Mouse (Mus musculus) neural tube, embryonic 15.5 days (tissue): ENCODE results near the gene Asb4. TPM values are rescaled to one million over a fixed set of nuclear protein-coding genes. Genes with fewer than 3 reads are reported as not detected.
"Not testable (repeated sequence)": the region's sequence is repeated elsewhere in the genome, so short reads cannot be mapped to it uniquely, and the experiment has no call there.

Experiments used
- ATAC-seq: fragments of 200-750 bp; cut with Nextera tagmentation; 2 replicates; pipeline ENCODE4 v1.8.0; 2017; ENCODE audit warnings: mild to moderate bottlenecking, moderate TSS enrichment, moderate library complexity; ENCODE audit not compliant: low FRiP score
- H3K27ac ChIP-seq: fragments of 300-500 bp; sonication (generic); replicated peaks from 2 replicates; pipeline ENCODE4 v1.5.1; 2015; ENCODE audit warnings: mild to moderate bottlenecking, inconsistent platforms
- H3K27me3 ChIP-seq: fragments of 300-500 bp; sonication (generic); replicated peaks from 2 replicates; pipeline ENCODE4 v1.6.1; 2015; ENCODE audit warnings: inconsistent platforms
- H3K36me3 ChIP-seq: fragments of 300-500 bp; sonication (generic); 2 replicates; pipeline ENCODE4 v1.6.1; 2015; ENCODE audit warnings: inconsistent platforms
- H3K4me1 ChIP-seq: fragments of 300-500 bp; sonication (generic); 2 replicates; pipeline ENCODE4 v1.6.1; 2015; ENCODE audit warnings: inconsistent platforms
- H3K4me2 ChIP-seq: fragments of 300-500 bp; sonication (generic); 2 replicates; pipeline ENCODE4 v1.6.1; 2015; ENCODE audit warnings: inconsistent platforms, mild to moderate bottlenecking, moderate library complexity
- H3K4me3 ChIP-seq: fragments of 300-500 bp; sonication (generic); replicated peaks from 2 replicates; pipeline ENCODE4 v1.5.1; 2015; ENCODE audit warnings: mild to moderate bottlenecking, inconsistent platforms
- H3K9ac ChIP-seq: fragments of 300-500 bp; sonication (generic); replicated peaks from 2 replicates; pipeline ENCODE4 v1.6.1; 2015; ENCODE audit warnings: mild to moderate bottlenecking, inconsistent platforms
- H3K9me3 ChIP-seq: fragments of 300-500 bp; sonication (generic); replicated peaks from 2 replicates; pipeline ENCODE4 v1.6.1; 2016; ENCODE audit warnings: inconsistent platforms
- WGBS: fragments of 180-500 bp; shearing (Covaris S2); methylation state at CpG from one replicate; pipeline ENCODE4 v1.1.7; 2015; ENCODE audit warnings: mixed read lengths; 5-methylcytosine and 5-hydroxymethylcytosine counted together
- polyA plus RNA-seq: library from polyadenylated mRNA; unstranded; fragments of >200 nt; fragmentation: Nextera tagmentation; extraction: Ambion mirVana; gene quantifications from 2 replicates; pipeline ENCODE4 v1.2.1, GENCODE M21; 2015

The Asb4 gene
- polyA plus RNA-seq: 11.4 and 11.5 TPM in 2 replicates

DNA sequence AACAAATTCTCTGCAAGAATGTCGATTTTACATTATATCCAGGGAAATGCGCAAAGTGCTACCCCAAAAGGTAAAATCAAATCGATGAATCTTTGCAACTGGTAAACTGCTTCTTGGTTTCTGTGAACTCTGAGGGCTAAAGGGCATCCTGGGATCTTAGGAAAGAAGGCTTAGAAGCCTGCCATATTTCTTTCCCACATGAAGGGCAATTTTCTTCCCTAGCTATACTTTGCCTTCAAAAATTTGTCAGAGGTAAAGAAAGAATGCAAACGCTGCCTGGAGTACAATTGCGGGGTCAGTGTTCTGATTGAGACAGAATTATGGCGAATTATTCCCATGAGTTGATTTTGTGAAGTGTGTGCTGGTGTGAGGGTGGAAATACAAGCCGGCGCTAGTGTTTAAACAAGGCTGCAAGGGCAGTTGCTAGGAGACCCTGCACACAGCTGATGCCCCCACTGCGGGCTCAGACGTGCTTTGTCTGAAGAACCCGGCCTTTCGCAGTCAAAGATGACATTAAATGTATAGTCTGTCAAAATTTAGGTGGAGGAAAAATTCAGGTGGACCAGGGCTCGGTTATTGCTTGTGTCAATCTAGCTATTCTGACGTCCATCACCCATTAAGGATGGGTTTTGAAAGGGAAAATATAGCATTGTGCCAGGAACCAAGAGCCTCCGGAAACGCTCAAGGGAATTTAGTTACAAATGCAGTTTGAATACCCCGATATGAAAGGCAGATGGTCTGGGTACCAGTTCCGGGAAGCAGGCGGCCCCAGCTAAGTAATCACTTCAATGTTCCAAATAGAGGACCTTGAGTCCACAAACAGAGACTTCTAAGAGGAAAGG, at the start of gene Asb4:
Gene Asb4, plus strand, starts transcription at position 51 of the 842 bp plus-strand sequence.
- Histone ChIP-seq H3K36me3 (no peaks in the 10 kb centered on the region), H3K9ac (peak within 1 kb of the TSS; percentile 31; the same call in 1 of the 2 replicates), H3K27me3 (no peaks in the 10 kb centered on the region), H3K4me3 (peak within 1 kb of the TSS; percentile 34), H3K9me3 (no peaks in the 10 kb centered on the region), H3K4me1 (peaks cover 47% of the 10 kb centered on the region), H3K4me2 (peak within 1 kb of the TSS; percentile 59), H3K27ac (peak within 1 kb of the TSS; percentile 74)
- peak; percentile 60 for ATAC-seq
- 3% methylated on average over 19 of the region's 19 CpGs for WGBS

DNA sequence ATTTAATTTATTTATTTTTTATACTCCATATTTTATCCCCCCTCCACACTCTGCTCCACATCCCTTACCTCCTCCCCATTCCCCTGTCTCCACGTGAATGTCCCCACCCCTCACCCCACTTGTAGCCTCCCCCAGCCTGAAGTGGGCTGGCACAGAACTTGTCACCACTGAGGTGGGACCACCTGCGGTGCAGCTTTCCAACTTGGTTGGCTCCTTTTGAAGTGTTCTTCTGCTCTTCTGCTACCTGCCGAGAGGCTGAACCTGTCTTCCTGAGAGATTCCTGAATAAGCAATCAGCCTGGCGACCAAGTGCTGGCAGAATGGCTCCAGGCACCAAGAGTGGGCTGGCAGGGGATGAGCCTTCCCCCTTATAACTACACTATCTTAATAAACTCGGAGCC, 49.2 kb upstream of the Asb4 start:
- ATAC-seq: no peak
- H3K4me1 ChIP-seq: no peaks in the 10 kb centered on the region
- H3K27me3 ChIP-seq: no peaks in the 10 kb centered on the region
- H3K4me2 ChIP-seq: no peak overlapping the region
- H3K4me3 ChIP-seq: no peak overlapping the region
- WGBS: 63% methylated on average over 5 of the region's 5 CpGs
- H3K36me3 ChIP-seq: no peaks in the 10 kb centered on the region
- no peak overlapping the region for H3K27ac ChIP-seq
- H3K9ac ChIP-seq: no peak overlapping the region
- no peaks in the 10 kb centered on the region for H3K9me3 ChIP-seq

DNA sequence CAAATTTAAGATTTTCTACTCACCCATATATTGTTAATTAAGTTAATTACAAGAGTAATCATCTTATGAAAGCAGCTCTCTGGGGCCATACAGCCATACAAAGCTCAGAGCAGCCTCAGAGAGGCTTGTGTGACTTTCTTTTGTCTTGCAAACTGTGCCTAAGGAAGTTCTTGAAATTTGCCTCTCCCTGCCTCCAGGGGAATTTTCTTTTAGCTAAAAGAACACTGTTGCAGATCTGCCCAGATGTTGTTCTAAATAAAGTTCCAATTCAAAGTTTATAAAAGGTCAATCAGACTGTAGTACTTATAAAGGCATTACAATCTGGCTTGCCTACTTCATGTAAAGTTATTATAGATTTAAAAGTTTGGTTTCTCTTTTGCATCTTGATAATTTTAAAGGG, 47.2 kb upstream of the Asb4 start:
- not testable (repeated sequence) for H3K9ac ChIP-seq, H3K4me2 ChIP-seq, ATAC-seq, H3K27ac ChIP-seq, H3K27me3 ChIP-seq, H3K36me3 ChIP-seq, H3K4me1 ChIP-seq, H3K4me3 ChIP-seq, H3K9me3 ChIP-seq

DNA sequence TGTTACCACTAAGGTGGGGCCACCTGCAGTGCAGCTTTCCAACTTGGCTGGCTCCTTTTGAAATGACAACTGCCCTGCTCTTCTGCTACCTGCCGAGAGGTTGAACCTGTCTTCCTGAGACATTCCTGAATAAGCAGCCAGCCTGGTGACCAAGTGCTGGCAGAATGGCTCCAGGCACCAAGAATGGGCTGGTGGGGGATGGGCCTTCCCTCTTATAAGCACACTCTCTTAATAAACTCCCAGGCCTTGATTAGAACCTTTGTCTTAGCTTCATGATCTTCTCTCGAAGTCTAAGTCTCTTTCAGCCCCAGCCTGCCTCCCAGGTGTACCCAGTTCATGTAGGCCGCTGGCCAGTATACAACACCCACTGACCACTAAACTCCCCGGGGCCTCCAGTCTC, 44.4 kb upstream of the Asb4 start:
- H3K27ac ChIP-seq, H3K36me3 ChIP-seq, H3K4me1 ChIP-seq, H3K27me3 ChIP-seq, H3K4me2 ChIP-seq, H3K9ac ChIP-seq, ATAC-seq, H3K9me3 ChIP-seq, H3K4me3 ChIP-seq: not testable (repeated sequence)
- 95% methylated on average over 4 of the region's 4 CpGs for WGBS

DNA sequence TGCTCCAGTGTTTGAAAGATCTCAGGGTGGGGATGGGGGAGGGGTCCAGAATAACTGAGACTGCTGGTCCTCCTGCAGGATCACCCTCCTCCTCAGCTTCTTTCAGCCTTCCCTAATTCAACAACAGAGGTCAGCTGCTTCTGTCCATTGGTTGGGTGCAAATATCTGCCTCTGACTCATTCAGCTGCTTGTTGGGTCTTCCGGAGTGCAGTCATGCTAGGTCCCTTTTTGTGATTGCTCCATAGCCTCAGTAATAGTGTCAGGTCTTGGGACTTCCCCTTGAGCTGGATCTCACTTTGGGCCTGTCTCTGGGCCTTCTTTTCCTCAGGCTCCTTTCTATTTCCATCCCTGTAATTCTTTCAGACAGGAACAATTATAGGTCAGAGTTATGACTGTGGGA, 43.9 kb upstream of the Asb4 start:
- not testable (repeated sequence) for H3K27me3 ChIP-seq, H3K4me1 ChIP-seq, H3K9me3 ChIP-seq, H3K27ac ChIP-seq, ATAC-seq, H3K4me3 ChIP-seq, H3K36me3 ChIP-seq, H3K9ac ChIP-seq, H3K4me2 ChIP-seq
- WGBS: 96% methylated on average over 1 of the region's 1 CpGs

DNA sequence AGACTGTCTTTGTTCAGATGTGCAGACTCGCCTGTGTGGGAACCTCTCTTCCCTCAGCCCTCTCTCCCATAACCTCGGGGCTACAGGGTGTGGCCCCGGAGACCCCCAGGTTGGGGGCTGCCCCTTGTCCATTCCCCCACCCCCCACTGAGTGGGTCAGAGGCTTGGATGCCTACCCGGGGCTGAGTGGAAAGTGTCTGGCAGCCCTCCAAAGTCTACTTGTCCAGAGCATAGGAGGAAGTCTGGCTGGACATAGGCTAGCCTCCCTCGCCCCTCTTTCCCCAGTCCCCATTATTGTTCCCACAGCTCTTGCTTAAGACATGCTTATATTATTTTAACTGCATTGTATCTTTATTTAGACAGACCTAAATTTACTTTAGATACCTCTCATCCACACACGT, 38.9 kb upstream of the Asb4 start:
- no peak for ATAC-seq

DNA sequence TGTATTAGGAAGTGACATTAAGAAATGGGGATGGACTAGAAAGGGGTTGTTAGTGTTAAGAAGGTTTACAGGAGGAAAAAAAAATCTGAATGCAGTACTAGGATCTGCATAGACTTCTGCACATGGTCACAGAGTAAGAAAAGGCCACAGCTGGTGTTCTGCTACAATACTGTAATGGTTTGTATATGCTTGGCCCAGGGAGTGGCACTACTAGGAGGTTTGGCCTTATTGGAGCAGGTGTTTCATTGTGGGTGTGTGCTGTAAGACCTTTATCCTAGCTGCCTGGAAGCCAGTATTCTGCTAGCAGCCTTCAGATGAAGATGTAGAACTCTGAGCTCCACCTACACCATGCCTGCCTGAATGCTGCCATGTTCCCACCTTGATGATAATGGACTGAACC, 25.3 kb upstream of the Asb4 start:
- Histone ChIP-seq H3K4me2 (no peak overlapping the region), H3K9ac (no peak overlapping the region), H3K9me3 (no peaks in the 10 kb centered on the region), H3K4me1 (no peaks in the 10 kb centered on the region), H3K4me3 (no peak overlapping the region), H3K27ac (no peak overlapping the region), H3K27me3 (no peaks in the 10 kb centered on the region), H3K36me3 (no peaks in the 10 kb centered on the region)
- no peak for ATAC-seq

More for the DNA sequence above, 38.9 kb upstream of the Asb4 start:
- H3K27me3 ChIP-seq: no peaks in the 10 kb centered on the region
- H3K9ac ChIP-seq: no peak overlapping the region
- H3K4me3 ChIP-seq: no peak overlapping the region
- no peak overlapping the region for H3K4me2 ChIP-seq
- no peaks in the 10 kb centered on the region for H3K4me1 ChIP-seq
- 73% methylated on average over 6 of the region's 6 CpGs for WGBS
- H3K36me3 ChIP-seq: no peaks in the 10 kb centered on the region
- no peaks in the 10 kb centered on the region for H3K9me3 ChIP-seq
- H3K27ac ChIP-seq: no peak overlapping the region

DNA sequence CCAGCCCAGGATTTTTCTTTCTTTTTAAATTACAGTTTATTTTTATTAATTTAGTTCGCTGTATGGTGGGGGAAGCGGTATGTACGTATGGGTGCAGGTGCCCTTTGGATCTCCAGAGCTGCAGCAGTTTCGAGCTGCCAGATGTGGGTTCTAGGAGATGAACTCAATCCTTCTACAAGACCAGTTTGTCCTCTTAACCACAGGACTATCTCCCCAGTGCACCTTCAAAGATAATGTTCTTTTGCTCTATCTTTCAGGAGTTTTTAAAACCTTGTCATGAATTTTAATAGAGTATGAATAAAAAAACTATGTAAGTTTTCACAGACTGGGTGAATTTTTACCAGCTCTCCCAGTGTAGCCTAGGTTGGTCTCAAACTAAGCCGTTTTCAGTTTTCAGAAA, 22.8 kb upstream of the Asb4 start:
- Histone ChIP-seq H3K4me1 (no peaks in the 10 kb centered on the region), H3K9me3 (no peaks in the 10 kb centered on the region), H3K27me3 (no peaks in the 10 kb centered on the region), H3K27ac (no peak overlapping the region), H3K4me2 (no peak overlapping the region), H3K36me3 (no peaks in the 10 kb centered on the region), H3K4me3 (no peak overlapping the region), H3K9ac (no peak overlapping the region)
- no peak for ATAC-seq
- 93% methylated on average over 5 of the region's 5 CpGs for WGBS

DNA sequence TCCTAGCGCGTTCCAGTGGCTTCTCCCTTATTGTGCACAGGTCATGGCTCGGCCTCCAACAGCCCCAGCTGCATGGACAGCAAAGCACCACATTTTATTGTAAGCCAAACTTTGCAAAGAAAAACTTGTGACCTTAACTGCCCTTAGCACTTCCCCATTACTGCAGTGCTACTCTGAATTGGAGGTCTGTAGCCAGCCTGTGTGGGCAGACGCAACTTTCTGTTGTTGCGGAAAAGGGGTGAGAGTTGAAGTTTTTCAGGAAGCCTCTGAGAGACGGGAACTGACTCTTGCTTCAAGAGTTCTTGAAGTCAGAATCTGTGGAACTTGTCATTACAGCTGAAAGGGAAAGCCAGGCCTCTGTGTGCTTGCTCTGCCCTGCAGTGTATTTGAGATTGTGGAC, 21.2 kb upstream of the Asb4 start:
- no peak overlapping the region for H3K4me2 ChIP-seq
- no peaks in the 10 kb centered on the region for H3K4me1 ChIP-seq
- H3K9ac ChIP-seq: no peak overlapping the region
- H3K36me3 ChIP-seq: no peaks in the 10 kb centered on the region
- H3K27ac ChIP-seq: no peak overlapping the region
- no peak for ATAC-seq
- 66% methylated on average over 6 of the region's 6 CpGs for WGBS
- H3K9me3 ChIP-seq: no peaks in the 10 kb centered on the region
- no peak overlapping the region for H3K4me3 ChIP-seq
- no peaks in the 10 kb centered on the region for H3K27me3 ChIP-seq

DNA sequence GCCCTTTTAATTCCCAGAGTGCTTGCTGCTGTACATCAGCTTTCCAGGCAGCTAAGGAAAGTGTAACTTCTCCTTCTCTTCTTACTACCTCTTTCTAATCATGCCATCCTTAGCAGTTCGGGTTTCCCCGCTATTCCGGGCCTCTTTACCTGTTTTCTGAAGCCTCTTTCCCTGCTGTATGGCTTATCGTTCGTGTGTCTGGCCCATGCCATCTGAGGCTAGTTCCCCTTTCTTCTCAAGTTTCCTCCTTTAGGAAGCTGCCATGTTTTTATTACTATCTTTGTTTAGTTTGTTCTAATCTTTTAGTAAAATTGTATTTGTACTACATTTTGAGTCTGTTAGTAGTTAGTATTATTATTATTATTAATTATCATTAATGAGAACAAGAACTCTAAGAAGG, 17.3 kb upstream of the Asb4 start:
- ATAC-seq: no peak
- 90% methylated on average over 5 of the region's 5 CpGs for WGBS

DNA sequence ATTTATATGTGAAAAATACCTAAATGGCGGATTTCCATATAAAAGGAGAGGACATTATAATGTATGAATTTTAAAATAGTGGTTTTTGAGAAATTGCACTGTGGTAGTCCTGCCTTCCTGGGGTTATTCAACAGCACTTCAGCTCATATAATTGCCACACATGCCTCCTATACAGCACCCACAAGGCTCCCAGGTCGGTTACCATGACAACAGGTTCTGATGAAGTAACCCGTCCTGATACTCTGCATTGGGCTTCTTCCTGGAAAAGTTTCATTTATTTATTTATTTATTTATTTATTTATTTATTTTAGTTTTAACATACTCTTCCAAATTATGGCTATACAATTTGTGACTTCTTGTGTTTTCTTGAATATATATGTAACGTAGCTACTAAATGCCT, 6.3 kb upstream of the Asb4 start:
- ATAC-seq: no peak
- H3K4me1 ChIP-seq: peaks cover 27% of the 10 kb centered on the region
- no peaks in the 10 kb centered on the region for H3K27me3 ChIP-seq
- no peak overlapping the region for H3K4me2 ChIP-seq
- H3K36me3 ChIP-seq: no peaks in the 10 kb centered on the region
- no peak overlapping the region for H3K9ac ChIP-seq
- 75% methylated on average over 4 of the region's 4 CpGs for WGBS
- no peaks in the 10 kb centered on the region for H3K9me3 ChIP-seq
- no peak overlapping the region for H3K27ac ChIP-seq
- H3K4me3 ChIP-seq: no peak overlapping the region

More for the DNA sequence above, 17.3 kb upstream of the Asb4 start:
- no peak overlapping the region for H3K27ac ChIP-seq
- no peak overlapping the region for H3K4me3 ChIP-seq
- no peaks in the 10 kb centered on the region for H3K36me3 ChIP-seq
- no peaks in the 10 kb centered on the region for H3K9me3 ChIP-seq
- H3K4me2 ChIP-seq: no peak overlapping the region
- H3K9ac ChIP-seq: no peak overlapping the region
- no peaks in the 10 kb centered on the region for H3K27me3 ChIP-seq
- no peaks in the 10 kb centered on the region for H3K4me1 ChIP-seq

DNA sequence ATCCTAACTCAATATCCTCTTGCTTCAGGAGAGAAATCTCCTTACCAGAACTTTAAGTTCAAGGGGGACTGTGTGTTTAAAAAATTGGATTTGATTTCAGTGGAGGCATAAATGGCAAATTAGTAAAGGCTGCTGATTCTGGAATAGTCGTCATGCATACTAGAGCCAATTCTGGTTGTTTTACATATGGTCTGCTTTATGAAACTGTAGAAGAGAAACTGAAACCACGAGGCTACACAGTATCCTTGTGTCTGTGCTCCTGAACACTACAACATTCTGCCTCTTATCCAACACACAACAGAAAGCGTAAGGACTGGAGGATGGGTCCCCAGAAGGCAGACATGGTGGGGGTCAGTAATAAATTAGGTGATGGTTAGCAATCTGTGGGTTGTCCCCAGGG, 4.1 kb upstream of the Asb4 start:
- Histone ChIP-seq H3K4me3 (no peak overlapping the region), H3K27ac (peak overlapping the region; percentile 75; the same call in 1 of the 2 replicates), H3K4me2 (peak overlapping the region; percentile 52), H3K4me1 (peaks cover 46% of the 10 kb centered on the region), H3K36me3 (no peaks in the 10 kb centered on the region), H3K9ac (no peak overlapping the region), H3K9me3 (no peaks in the 10 kb centered on the region), H3K27me3 (no peaks in the 10 kb centered on the region)
- WGBS: 57% methylated on average over 3 of the region's 3 CpGs
- no peak for ATAC-seq
